Comparison of ENCODE assay signal across 20 mouse cellular contexts in the genomic region with DNA sequence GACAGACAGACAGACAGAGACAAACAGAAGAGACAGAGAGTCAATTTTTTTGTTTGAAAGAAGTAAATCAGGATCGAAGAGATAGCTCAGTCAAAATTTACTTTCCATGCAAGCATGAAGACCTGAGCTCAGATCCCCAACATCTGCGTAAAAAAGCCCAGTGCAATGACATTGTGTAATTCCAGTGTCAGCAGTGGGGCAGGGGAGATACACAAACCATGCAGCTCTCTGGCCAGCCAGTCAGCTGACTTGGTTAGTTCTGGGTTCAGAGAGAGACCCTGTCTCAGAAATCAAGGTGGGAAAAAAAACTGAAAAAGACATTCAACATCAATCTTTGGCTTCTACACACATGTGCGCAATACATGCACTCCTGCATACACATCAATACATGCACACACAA. TPM values are rescaled to one million over a fixed set of nuclear protein-coding genes. Genes with fewer than 3 reads are reported as not detected.
DNase-seq lines count a peak whose midpoint lies in the region; ATAC-seq and TF ChIP-seq lines count a peak whose summit lies in the region.
"Had no signal": no experiment of that assay in that cellular context is flagged by ENCODE, and none has a peak within 500 bp of the region (broad histone marks: within the 10 kb centered on the region; RNA-seq: fewer than 3 reads in every experiment).

No protein-coding gene starts in this region.

- H3K4me2 ChIP-seq in lung, embryonic 14.5 days, result no peak overlapping the region
- H3K4me2 ChIP-seq in stomach, embryonic 15.5 days, result no peak overlapping the region
- H3K4me2 ChIP-seq in stomach, postnatal 0 days (replicated peaks; ENCODE audit: low read depth), result no peak overlapping the region
- H3K4me2 ChIP-seq: embryonic facial prominence, embryonic 12.5 days; embryonic facial prominence, embryonic 15.5 days; forebrain, embryonic 12.5 days; hindbrain, embryonic 14.5 days had no signal

- peak; percentile 66 for DNase-seq in heart, embryonic 10.5 days (ENCODE audit: low spot score)
- DNase-seq in heart, postnatal 14 days, result no peak
- no peak for DNase-seq in lung, embryonic 14.5 days
- DNase-seq in lung, adult 2 months, result no peak
- DNase-seq in stomach, postnatal 0 days (ENCODE audit: low spot score), result no peak
- DNase-seq: adrenal gland, postnatal 14 days; cerebellum, adult 11 months; cerebellum, adult 2 months; cerebellum, adult 9-11 months; cerebellum, postnatal 25 days; gastrocnemius, postnatal 10 days had no signal

- 86% methylated on average over 3 of the region's 3 CpGs for WGBS in heart, embryonic 10.5 days
- WGBS in lung, embryonic 14.5 days, result 92% methylated on average over 3 of the region's 3 CpGs
- 85% methylated on average over 3 of the region's 3 CpGs for WGBS in lung, adult 2 months
- WGBS in stomach, embryonic 15.5 days, result 93% methylated on average over 3 of the region's 3 CpGs
- 86% methylated on average over 3 of the region's 3 CpGs for WGBS in stomach, postnatal 0 days

- no peaks in the 10 kb centered on the region for H3K9me3 ChIP-seq in heart, embryonic 10.5 days
- no peaks in the 10 kb centered on the region for H3K9me3 ChIP-seq in lung, embryonic 14.5 days (ENCODE audit: low read depth, low read length)
- H3K9me3 ChIP-seq in stomach, embryonic 15.5 days, result no peaks in the 10 kb centered on the region
- no peaks in the 10 kb centered on the region for H3K9me3 ChIP-seq in stomach, postnatal 0 days (ENCODE audit: control insufficient read depth, low read length)
- H3K9me3 ChIP-seq: embryonic facial prominence, embryonic 12.5 days; embryonic facial prominence, embryonic 15.5 days; forebrain, embryonic 12.5 days had no signal

- peaks cover 21% of the 10 kb centered on the region for H3K4me1 ChIP-seq in heart, embryonic 10.5 days
- H3K4me1 ChIP-seq in lung, embryonic 14.5 days (ENCODE audit: insufficient read depth), result peaks cover 17% of the 10 kb centered on the region; the same call in 1 of the 2 replicates
- no peaks in the 10 kb centered on the region; the same call in 1 of the 2 replicates for H3K4me1 ChIP-seq in lung, adult 2 months (ENCODE audit: control insufficient read depth, insufficient read depth, low read length)
- H3K4me1 ChIP-seq in stomach, embryonic 15.5 days, result no peaks in the 10 kb centered on the region
- H3K4me1 ChIP-seq in stomach, postnatal 0 days (replicated peaks; ENCODE audit: control insufficient read depth, insufficient read depth), result no peaks in the 10 kb centered on the region
- H3K4me1 ChIP-seq: embryonic facial prominence, embryonic 12.5 days; embryonic facial prominence, embryonic 15.5 days; forebrain, embryonic 12.5 days had no signal

- no peak overlapping the region for H3K9ac ChIP-seq in lung, embryonic 14.5 days
- H3K9ac ChIP-seq in stomach, embryonic 15.5 days, result no peak overlapping the region
- no peak overlapping the region for H3K9ac ChIP-seq in stomach, postnatal 0 days (ENCODE audit: low read length)
- H3K9ac ChIP-seq: embryonic facial prominence, embryonic 12.5 days; embryonic facial prominence, embryonic 15.5 days; forebrain, embryonic 12.5 days; hindbrain, embryonic 14.5 days had no signal

- no peak overlapping the region for H3K4me3 ChIP-seq in heart, embryonic 10.5 days
- no peak overlapping the region for H3K4me3 ChIP-seq in lung, embryonic 14.5 days (ENCODE audit: low read depth, low read length)
- no peak overlapping the region for H3K4me3 ChIP-seq in lung, adult 2 months (replicated peaks; ENCODE audit: extremely low read depth, low read depth, low read length)
- no peak overlapping the region for H3K4me3 ChIP-seq in stomach, embryonic 15.5 days (replicated peaks)
- no peak overlapping the region for H3K4me3 ChIP-seq in stomach, postnatal 0 days (ENCODE audit: low read depth, low read length)
- H3K4me3 ChIP-seq: embryonic facial prominence, embryonic 12.5 days; embryonic facial prominence, embryonic 15.5 days; forebrain, embryonic 12.5 days had no signal

- H3K27me3 ChIP-seq in heart, embryonic 10.5 days (ENCODE audit: insufficient read depth, poor library complexity, severe bottlenecking), result no peaks in the 10 kb centered on the region
- H3K27me3 ChIP-seq in lung, embryonic 14.5 days (ENCODE audit: insufficient read depth, low read length), result no peaks in the 10 kb centered on the region
- no peaks in the 10 kb centered on the region for H3K27me3 ChIP-seq in stomach, embryonic 15.5 days (replicated peaks)
- no peaks in the 10 kb centered on the region for H3K27me3 ChIP-seq in stomach, postnatal 0 days (ENCODE audit: control insufficient read depth, insufficient read depth, low read length)
- H3K27me3 ChIP-seq: embryonic facial prominence, embryonic 12.5 days; embryonic facial prominence, embryonic 15.5 days; forebrain, embryonic 12.5 days had no signal

- TF ChIP-seq EP300 in stomach, postnatal 0 days (optimal IDR thresholded peaks at IDR 0.05), result no peak

- no peak for ATAC-seq in lung, embryonic 14.5 days (ENCODE audit: insufficient read depth)
- ATAC-seq in stomach, embryonic 15.5 days (ENCODE audit: insufficient read depth, low FRiP score, low read depth), result no peak
- ATAC-seq in stomach, postnatal 0 days (ENCODE audit: low FRiP score, low TSS enrichment), result no peak
- ATAC-seq: CD4-positive, CD25-positive, alpha-beta regulatory T cell, adult 4 months; forebrain, embryonic 16.5 days; hindbrain, postnatal 0 days; inflammation-experienced regulatory T-cells, adult 6 months had no signal

- H3K36me3 ChIP-seq in heart, embryonic 10.5 days, result no peaks in the 10 kb centered on the region
- no peaks in the 10 kb centered on the region for H3K36me3 ChIP-seq in lung, embryonic 14.5 days (ENCODE audit: insufficient read depth)
- H3K36me3 ChIP-seq in stomach, embryonic 15.5 days, result no peaks in the 10 kb centered on the region
- no peaks in the 10 kb centered on the region for H3K36me3 ChIP-seq in stomach, postnatal 0 days (ENCODE audit: control insufficient read depth, insufficient read depth, low read length)
- H3K36me3 ChIP-seq: embryonic facial prominence, embryonic 12.5 days; embryonic facial prominence, embryonic 15.5 days; forebrain, embryonic 12.5 days had no signal

- intact Hi-C loops in heart, postnatal 14 days (cut with DNase I), result loop anchor here (2.0 kb wide), 1 partner anchor 54 kb away; a partner anchor contains a TSS

- TF ChIP-seq POLR2A in lung, adult 2 months (IDR thresholded peaks at IDR 0.05; ENCODE audit: borderline replicate concordance, extremely low read depth, low read depth, low read length), result no peak

- no peak for TF ChIP-seq CTCF in lung, embryonic 14.5 days (IDR thresholded peaks at IDR 0.05; ENCODE audit: low read depth)
- TF ChIP-seq CTCF in lung, adult 2 months (IDR thresholded peaks at IDR 0.05; ENCODE audit: insufficient read depth, low read length), result no peak
- no peak for TF ChIP-seq CTCF in stomach, postnatal 0 days (IDR thresholded peaks at IDR 0.05; ENCODE audit: low read depth)

- no peak overlapping the region for H3K27ac ChIP-seq in heart, embryonic 10.5 days
- H3K27ac ChIP-seq in lung, embryonic 14.5 days (ENCODE audit: low read depth), result peak overlapping the region; percentile 84; the same call in 1 of the 2 replicates
- peak overlapping the region; percentile 27; the same call in 1 of the 2 replicates for H3K27ac ChIP-seq in stomach, embryonic 15.5 days
- no peak overlapping the region for H3K27ac ChIP-seq in stomach, postnatal 0 days (replicated peaks)
- H3K27ac ChIP-seq: embryonic facial prominence, embryonic 12.5 days; embryonic facial prominence, embryonic 15.5 days; forebrain, embryonic 12.5 days; hindbrain, embryonic 14.5 days; hindbrain, postnatal 0 days had no signal

RNA-seq across cellular contexts. Expression of a gene that starts 55.1 kb away (rescaled TPM):
- 11.7 and 12.9 TPM in 2 replicates for polyA plus RNA-seq in heart, embryonic 10.5 days (2016; fragmentation: Nextera tagmentation; extraction: Ambion mirVana)
- total RNA-seq in heart, postnatal 14 days (2021), result 10 to 100 TPM; 16.5 to 16.8 TPM
- polyA plus RNA-seq in lung, embryonic 14.5 days (2014; fragmentation: Nextera tagmentation; extraction: Ambion mirVana), result 47.3 and 48.4 TPM in 2 replicates
- polyA plus RNA-seq in lung, adult 2 months (2012; rRNA removed), result 39.5 and 57.3 TPM in 2 replicates
- 21.0 and 22.3 TPM in 2 replicates for polyA plus RNA-seq in stomach, embryonic 15.5 days (2015; fragmentation: Nextera tagmentation; extraction: Ambion mirVana)
- polyA plus RNA-seq in stomach, postnatal 0 days (2015; fragmentation: Nextera tagmentation; extraction: Ambion mirVana), result 10.3 and 11.7 TPM in 2 replicates

Comparison
In these comparisons a context has a peak if more than half of its experiments do, and no peak if none do; other contexts are left out.
1. H3K27ac ChIP-seq: peak in lung, embryonic 14.5 days (single experiment) and stomach, embryonic 15.5 days (single experiment); none in heart, embryonic 10.5 days (single experiment) and stomach, postnatal 0 days (single experiment).